Mouse (Mus musculus) lung, postnatal 25 days (tissue): ENCODE measurements at regions not wholly inside any gene's neighbourhood (a gene's known extent, or its start where the extent isn't known, plus 50 kb on each side); places are given as distances from the start of the nearest gene placed in this dataset.
A peak's percentile ranks its signal among the peaks of the same experiment; 100 is the strongest.

Experiments used
- DNase-seq: peaks from one replicate; pipeline ENCODE4 v3.0.0; 2022; ENCODE audit warnings: low spot score

DNA sequence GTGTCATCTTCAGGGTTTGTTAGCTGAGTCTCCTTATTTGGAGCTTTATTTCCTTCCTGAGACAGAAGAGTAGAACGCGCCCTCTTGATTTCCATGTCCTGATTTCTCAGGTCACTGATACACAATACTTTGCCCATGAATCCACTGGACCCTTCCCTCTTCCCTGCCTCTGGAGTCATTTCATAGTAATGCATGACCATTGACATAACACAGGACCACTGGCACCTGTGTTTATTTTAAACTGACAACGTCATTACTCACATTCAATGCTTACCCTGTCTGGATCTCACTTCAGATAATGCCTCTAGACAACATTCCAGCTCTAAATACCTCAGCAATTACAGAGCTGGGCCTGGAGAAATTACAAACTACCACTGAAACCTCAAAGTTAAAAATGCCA is 56.8 kb upstream of the Ptgs2 start:
- no peak for DNase-seq

DNA sequence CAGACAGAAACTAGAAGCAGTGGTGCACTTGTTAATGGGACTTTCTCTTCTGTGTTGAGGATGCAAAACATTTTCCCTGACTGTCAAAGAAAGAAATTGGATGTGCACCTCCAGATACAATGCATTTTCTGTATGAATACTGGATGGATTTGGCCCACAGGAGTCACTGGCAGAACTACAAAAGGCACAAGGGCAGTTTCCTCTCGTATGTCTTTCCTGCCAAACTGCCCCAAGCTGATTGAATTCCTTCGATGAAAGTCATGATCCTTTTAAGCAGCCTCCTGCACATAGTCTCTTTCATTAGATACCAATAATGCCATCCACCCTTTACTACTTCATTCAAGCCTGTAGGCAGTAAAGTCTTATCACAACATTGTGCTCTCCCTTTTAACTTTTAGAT is 58.2 kb upstream of the Ptgs2 start:
- no peak for DNase-seq

DNA sequence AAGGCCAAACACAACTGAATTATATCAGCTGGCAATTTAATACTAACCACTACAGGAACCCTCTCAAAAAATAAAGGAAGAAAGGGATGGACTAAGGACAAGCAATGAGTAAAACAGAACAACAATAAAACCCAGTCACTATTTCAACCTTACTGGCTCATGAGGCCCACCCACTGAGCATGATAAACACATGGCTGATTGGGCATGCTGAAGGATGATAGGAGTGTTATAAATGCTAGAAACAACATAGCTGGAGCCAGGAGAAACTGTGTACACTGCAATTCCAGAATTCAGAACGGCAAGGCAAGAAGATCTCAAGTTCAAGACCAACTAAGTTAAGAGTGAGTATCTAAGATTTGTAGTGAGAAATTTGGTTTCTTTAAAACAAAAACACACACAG is 66.1 kb upstream of the Ptgs2 start:
- no peak for DNase-seq

DNA sequence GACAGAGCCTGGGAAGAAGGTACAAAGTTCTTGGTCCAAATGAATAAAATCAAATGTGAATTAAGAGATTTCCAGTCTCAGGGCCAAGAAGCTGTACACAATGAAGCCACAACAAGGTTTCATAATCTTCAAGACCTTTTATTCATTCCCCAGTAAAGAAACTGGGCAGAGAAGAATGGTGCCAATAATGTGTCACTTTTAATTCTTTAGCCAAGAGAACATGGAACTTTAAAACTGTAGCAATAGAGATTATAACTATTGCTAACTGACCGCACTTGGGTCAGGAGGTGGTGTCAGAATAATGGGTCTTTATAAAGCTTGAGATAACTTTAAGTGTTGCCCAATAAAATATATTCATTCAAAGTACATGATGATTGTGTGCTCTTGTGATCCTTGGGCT is 68.1 kb upstream of the Ptgs2 start:
- no peak for DNase-seq

DNA sequence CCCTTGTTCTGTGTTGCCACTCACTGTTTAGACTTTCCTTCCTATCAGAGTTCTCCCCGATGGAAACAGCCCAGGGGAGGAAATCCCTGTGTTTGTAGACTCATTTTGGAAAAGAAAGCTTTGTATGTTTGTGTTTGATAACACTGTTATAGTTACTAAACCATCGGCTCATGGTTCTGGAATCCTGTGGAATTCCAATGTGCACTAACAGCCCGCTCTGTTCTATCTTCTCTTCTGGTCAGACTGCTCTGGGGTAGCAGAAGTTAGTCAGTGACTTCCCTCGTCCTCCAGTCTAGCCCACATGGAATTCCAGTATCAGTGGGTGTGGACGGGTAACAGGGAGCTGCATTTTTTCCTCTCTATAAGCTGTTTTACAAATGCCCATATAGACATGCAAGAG is 66.2 kb upstream of the Pla2g4a start:
- peak; percentile 3 for DNase-seq

DNA sequence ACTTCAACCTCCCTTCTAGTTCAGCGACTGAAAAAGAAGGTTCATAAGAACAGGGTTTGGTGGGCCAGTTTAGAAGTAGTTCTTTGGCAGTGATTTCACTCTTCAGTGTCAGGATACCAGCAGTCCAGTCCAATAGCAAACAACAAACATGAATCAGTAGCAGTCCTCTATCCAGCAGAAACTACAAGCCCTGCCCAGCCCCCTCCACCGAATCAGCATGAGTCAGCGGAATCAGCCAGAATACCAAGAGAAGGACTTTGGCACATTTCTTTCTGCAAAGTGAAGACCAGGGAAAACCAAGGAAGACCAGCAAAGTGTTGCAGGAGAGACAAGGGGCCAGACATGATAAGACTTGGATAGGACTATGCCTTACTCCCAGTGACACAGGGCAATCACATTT is 65.1 kb upstream of the Pla2g4a start:
- DNase-seq = no peak

DNA sequence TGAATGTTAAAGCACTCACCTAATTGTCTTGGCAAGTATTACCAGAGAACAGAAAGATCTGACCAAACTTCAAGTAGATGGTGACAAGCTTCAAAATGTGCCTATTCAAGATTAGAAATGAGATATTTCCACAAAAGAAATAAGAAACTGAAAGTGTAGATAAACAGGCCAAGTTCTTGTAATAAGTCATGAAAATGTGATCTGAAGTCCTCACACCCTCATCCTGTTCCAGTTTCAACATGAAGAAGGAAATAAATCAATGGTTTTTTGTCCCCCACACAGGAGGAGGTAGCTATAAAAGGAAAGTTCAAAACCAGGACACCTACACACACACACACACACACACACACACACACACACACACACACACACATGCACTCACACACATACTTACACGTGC is 54.1 kb upstream of the Pla2g4a start:
- DNase-seq = no peak

DNA sequence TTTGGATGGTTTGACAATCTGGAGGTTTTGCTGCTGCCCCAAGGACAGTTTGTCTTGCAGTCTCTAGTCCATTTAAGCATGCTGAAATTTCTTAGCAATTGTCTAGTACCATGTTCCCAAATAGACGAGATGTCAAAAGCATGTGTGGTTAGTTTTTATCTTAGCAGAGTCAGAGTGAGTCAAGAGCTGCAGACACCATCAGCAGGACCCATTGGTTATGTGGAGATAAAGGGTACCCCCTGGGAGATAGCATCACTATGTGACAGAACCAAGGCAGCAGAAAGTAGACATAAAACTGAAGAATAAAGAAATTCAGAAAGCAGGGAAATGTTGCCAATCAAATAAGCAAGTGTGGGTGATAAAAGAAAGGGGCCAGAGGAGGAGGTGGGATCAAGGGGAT is 51.4 kb upstream of the Pla2g4a start:
- DNase-seq = no peak
